Mouse (Mus musculus) embryo, embryonic 11 days (tissue): Measurements from ENCODE around the gene Mta2.
A peak's percentile ranks its signal among the peaks of the same experiment; 100 is the strongest.

Source experiments
- DNase-seq: peaks from one replicate; pipeline ENCODE4 v3.0.0-alpha.2; 2015

The Mta2 gene

DNA sequence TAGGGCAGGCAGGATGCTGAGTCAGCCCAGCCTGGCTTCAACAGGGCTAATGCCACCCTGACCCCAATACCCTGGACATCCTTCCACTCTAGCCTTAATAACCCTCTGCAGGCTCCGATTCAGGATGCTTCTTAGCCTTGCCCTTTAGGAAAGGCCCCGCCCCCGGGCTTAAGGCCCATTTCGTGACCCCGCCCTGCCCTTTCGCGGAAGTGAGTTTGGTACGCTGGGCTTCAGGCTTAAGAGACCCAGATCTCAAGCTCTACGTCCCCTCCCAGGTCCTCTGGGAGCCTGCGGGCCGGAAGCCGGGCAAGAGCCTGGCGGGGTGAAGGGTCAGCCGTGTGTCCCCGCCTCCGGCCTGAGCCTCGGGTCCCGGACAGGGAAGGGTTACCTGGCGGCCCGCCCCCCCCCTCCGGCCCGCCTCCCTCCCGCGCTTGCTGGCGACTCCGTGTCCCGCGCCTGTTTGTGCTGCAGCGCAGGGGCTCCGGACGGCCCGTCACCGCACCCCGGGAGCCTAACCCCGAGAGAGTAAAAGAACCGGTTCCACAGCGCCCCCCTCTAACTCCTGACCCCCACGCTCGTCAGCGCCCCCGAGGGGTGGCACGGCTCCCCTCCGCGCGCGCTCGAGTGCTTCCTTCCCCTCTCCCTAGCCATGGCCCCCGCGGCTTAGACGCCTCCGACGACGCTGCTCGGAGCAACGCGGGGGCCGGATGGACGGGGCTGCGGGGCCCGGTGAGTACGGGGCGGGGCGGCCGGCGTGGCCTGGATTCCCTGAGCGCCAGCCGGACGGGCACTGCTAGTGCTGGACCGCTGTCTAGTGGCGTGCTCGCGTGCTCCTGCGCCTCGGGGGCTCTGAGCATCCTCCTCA, 12.2 kb upstream of the Mta2 start, which contains the start of the genes Rom1 and Eml3:
Gene Rom1, minus strand, starts transcription at position 133 of the 865 bp plus-strand sequence.
Gene Eml3, plus strand, starts transcription at position 329 of the 865 bp plus-strand sequence.
- peak; percentile 91 for DNase-seq

DNA sequence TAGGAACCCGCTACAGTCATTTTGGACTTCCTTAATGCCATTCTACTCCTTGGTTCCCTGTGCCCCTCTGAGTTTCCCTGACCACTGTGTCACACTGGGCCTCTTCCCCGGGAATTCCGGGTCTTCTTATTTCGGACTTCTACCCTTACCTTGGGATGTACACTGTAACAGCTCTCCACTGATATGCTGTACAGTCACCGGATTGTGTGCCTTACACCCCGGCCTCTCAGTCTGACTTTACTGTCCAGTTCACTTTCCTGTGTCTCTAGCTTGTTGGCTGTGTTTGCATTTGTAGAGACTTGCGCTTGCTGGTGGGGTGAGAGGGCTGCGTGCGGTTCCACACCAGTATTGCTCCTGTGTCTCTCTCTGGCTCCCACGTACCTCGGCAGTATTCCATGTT, 11.6 kb upstream of the Mta2 start:
- DNase-seq: no peak

DNA sequence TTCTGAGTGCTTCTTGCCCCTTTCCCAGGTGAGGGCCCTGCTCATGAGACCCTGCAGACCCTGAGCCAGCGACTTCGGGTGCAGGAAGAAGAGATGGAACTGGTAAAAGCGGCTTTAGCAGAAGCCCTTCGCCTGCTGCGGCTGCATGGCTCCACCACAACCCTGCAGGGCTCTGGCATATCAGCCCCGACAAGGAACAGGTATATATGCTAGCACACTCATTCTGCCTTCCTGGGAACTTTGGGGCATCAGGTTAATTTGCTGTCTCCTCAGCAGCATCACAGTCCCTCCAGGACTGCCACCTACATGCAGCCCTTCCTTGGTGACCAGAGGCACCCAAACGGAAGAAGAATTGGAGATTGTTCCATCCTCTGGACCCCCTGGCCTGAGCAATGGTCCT, 10.9 kb upstream of the Mta2 start:
- DNase-seq: no peak

DNA sequence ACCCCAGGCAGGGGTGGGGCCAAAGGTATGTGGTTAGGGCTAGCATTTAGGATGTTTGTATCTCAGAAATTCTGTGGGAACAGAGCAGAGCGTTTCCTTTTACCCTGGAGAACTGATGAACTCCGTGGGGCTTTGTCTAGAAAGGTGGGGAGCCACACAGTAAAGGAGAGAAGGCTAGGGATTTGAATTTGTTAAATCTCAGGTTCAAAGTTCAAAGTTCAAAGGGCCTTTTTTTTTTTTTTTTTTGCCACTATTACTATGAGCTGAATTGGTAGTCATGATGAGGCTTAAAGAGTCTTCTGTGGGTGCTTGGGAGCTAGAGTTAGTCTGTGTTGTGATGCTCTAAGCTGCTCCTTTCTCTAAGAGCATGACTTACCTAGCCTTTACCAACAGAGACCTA, 4.9 kb upstream of the Mta2 start:
- DNase-seq: no peak

DNA sequence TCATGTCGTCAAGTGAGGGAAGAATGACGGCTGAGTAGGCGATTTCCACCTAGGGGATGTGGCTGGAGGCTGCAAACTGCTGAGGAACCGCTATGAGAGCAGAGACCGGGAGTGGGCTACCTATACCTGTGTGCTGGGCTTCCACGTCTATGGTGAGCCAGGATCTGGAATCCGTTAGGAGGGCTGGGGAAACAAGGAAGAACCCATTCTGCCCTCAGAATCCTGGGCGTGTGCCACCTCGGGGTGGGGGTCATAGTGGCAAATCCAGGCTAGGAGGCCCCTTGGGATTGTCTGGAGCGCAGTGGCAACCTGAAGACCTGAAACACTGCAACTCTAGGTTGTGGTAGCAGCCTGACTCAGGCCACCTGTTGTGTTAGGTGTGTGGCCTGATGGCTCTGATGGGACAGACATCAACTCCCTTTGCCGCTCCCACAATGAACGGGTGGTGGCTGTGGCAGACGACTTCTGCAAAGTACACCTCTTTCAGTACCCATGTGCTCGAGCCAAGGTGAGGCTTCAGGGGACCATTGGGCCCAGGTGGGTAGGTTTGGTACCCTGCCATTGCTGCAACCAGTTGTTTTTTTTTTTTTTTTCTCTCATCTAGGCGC, 1.0 kb upstream of the Mta2 start:
- DNase-seq: no peak

DNA sequence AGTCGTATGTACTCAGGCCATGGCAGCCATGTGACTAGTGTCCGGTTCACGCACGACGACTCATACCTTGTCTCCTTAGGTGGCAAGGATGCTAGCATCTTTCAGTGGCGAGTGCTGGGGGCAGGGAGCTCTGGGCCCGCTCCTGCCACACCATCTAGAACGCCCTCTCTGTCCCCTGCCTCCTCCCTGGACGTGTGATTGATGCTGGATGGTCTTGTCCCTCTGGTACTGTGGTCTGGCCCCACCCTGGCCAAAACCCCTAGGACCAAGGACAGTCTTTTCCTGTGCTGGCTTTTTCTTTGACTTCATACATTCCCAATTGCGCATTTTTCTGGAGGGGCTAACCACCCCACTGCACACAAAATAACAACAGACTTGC, 550 bp upstream of the Mta2 start:
- no peak for DNase-seq

DNA sequence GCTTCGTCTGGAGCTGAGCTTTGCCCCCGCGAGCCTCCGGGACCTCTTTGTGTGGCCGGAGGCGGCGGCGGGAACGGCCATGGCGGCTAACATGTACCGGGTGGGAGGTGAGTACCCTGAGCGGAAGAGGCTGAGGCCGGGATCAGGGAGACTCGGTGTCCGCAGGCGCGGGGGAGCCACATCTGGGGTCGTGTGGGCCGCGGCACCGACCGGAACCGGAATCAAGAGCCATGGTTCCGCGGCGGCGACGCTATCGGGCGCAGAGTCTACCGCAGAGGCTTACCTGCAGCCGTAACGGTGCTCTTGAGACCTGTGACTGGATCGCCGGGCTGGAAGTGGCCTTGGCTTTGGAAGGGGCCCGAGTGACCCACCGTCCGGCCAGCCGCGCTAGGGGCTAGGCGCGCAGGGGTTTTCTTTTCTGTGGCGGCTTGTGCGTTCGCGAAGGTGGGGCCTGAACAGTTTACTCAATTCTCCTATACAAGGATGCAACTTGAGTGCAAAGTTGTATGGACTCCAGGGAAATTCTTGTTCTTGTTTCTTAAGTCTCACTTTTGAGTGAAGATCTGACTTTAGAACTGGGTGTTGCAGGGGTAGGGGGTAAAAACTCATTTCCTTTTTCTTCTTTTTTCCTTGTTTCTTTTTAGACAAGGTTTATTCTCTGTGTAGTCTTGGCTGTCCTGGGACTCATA, 745 bp downstream of the Mta2 start:
- peak; percentile 65 for DNase-seq

DNA sequence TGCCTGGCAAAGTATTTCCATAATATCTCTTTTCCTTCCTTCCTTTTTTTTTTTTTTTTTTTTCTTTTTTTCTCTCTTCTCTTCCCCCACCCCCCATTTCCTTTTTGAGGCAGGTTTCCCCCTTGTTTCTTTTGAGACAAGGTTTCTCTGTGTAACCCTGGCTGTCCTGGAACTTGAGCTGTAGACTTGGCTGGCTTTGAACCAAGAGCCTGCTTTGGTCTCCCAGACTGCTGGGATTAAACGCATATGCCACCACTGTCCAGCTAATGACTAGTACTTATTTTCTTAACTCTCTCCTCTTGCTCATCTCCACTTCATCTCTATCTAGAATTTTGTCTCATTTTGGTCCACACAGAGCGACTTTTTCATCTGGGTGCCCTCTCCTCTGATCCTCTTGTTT, 1.4 kb downstream of the Mta2 start:
- no peak for DNase-seq

DNA sequence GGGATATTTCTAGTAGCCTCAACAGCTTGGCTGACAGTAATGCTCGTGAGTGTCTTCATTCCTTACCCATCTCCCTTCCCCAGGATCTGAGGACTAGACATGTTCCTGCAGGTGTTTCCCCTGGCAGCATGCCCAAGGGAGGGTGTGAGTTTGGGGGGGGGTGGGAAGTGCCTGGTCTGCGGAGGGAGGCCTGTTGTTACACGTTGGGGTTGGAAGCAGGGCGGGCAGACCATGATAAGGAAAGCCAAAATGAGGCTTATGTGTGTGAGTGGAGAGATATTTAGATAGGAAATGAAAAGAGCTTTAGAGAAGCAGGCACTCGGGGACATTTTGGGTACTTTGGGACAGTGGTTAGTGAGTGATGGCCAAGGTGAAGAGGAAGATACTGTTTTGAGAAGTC, 2.4 kb downstream of the Mta2 start:
- DNase-seq: no peak

DNA sequence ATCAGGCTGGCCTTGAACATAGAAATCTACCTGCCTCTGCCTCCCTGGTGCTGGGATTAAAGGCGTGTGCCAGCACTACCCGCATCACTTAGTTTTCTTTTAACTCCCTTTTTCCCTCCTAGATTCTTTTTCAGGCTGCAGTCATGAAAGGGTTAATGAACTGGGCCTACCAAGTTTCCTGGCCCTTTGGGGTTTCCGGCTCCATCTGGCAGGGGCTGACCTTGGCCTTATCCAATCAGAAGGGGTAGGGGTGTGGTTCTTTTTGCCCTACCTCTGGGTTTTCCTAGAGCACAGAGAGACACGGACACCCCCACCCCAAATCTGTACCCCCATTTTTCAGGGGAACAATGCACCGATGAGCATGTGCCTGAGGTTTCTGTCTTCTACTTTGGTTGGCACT, 3.1 kb downstream of the Mta2 start:
- peak; percentile 82 for DNase-seq

DNA sequence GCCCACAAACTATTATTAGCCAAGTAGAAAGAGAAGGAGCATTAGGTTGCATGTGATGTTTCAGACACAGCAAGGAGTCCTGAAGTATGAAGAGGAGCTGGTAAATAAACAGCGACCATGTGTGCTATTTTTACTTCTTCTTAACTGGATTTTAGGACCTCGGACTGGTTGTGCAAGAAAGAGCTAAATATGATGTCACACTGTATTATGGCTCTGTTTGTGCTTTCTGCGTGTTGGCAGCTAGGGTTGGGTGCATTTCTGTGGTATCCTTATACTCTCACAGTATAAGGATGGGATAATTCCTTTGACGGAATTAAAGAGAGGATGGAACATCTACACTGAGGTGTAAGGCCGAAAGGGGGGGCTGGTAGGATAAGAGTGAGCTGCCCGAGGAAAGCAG, 3.6 kb downstream of the Mta2 start:
- no peak for DNase-seq

DNA sequence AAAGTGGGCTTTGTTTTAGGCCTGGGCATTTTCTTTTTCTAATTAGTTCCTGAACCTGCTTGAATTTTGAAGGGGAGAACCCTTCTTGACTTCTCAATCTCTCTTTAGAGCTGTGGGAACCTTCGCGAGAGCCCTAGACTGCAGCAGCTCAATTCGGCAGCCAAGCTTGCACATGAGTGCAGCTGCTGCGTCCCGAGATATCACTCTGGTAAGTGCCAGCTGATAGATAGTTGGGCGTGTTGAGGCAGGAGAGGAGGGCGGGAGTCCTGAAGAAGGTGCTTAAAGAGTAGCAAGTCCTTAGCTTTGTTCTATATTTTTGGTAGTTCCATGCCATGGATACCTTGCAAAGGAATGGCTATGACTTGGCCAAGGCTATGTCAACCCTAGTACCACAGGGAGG, 5.3 kb downstream of the Mta2 start:
- DNase-seq: no peak

DNA sequence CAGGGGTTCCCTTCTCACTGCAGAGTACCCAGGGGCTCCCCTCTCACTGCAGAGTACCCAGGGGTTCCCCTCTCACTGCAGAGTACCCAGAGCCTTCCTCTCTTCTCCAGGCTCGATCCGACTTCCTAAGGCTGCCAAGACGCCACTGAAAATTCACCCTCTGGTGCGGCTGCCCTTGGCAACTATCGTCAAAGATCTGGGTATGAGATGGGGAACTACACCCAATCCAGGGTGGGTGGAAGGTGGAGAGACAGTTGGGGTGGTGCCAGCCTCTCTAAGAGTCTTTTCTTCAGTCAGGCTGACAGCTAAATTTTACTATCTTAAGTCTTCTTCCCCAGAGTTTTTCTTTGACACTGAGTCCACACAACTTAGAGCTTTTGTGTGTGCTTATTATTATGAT, 8.5 kb downstream of the Mta2 start:
- no peak for DNase-seq

DNA sequence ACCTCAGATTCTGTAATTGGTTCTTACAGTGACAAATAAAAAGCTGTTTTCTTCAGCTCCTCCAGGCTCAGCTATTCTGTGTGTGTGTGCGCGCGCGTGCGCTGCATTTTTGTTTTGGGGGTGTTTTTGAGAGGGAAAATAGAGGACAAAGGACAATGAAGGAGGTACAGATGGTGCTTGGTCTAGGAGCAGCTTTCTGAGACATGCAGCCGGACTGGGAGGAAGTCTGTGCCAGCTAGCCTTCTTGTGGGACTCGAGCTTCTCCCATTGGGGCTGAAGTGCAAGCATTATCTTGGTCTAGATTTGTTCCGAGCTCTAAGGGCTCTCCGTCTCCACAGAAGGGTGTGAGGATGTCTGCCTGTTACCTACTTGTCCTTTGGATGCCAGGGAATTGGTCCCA, 10.6 kb downstream of the Mta2 start:
- DNase-seq: no peak

DNA sequence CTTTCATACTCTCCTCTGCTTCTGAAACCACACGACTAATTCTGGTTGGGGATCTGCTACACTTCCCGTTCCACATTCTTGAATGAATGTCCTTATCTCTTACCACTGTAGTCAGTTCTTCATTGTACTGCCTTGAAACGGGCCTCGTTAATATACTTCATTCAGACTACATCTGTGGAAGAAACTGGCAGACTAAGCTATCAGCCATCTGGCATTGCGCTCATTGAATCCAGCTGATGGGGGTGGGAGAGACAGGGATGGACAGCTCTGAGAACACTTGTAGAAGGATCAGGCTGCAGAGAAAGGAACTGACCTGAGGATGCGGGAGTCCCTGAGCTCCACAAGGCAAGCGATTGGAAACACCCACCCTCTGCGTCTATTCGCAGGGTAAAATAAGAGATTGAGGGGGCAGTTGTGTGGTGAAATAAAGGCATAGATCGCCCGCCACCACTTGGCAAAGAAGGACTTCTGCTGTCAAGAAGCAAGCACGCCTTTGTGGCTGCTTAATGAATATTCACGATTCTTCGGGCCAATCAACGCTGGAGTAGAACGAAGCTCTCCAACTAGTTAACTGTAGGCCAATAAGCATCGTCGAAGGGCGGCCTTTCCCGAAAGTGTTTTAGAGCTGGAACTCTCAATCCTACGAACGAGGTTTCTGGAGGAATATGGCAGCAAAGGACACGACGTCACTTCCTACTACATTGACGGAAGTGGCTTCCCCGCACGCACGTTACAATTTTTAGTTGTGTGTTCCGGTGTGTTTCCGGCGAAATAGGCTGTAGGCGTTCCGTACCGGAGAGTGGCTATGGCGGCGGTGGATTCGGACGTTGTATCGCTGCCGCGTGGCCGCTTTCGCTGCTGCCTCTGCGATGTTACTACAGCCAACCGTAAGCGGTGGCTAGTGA, 11.7 kb downstream of the Mta2 start, which contains the start of gene Tut1:
Gene Tut1, plus strand, starts transcription at position 713 of the 905 bp plus-strand sequence.
- peak; percentile 97 for DNase-seq

DNA sequence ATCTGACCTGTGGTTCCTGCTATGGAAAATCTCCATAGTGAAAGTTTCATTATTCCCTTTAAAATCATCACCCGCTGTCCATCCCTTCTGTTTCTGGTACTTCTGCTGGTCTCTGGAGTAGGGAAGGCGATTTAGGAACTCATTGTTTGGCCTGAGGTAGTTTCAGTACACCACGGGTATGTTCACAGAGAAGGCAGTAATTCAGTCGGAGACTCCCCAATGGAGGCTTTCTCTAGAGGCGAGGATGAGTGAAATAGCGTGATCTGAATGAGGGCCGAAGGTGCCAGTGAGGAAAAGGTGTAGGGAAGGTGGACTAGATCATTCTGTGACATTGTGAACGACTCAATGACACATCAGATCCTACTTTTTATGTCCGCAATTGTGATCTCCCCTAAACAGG, 12.5 kb downstream of the Mta2 start:
- no peak for DNase-seq

DNA sequence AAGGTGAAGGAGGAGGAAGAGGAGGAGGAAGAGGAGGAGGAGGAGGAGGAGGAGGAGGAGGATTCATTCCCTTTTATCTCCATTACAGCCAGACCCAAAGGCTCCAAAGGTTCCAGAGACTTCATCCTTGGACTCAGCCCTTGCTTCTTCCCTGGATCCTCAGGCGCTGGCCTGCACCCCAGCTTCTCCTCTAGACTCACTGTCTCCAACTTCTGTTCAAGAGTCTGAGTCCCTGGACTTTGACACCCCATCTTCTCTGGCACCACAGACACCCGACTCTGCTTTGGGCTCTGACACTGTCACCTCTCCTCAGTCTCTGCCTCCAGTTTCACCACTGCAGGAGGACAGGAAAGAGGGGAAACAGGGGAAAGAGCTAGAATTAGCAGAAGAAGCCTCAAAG, 20.6 kb downstream of the Mta2 start:
- no peak for DNase-seq

DNA sequence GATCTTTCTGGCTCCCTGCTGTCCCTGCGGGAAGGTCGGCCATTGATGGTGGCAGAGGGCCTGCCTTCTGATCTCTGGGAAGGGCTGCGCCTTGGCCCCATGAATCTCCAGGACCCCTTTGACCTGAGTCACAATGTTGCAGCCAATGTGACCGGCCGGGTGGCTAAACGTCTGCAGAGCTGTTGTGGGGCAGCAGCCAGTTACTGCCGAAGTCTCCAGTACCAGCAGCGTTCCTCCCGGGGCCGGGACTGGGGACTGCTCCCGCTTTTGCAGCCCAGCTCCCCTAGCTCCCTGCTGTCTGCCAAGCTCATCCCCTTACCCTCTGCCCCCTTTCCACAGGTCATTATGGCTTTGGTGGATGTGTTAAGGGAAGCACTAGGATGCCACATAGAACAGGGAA, 23.4 kb downstream of the Mta2 start:
- no peak for DNase-seq

DNA sequence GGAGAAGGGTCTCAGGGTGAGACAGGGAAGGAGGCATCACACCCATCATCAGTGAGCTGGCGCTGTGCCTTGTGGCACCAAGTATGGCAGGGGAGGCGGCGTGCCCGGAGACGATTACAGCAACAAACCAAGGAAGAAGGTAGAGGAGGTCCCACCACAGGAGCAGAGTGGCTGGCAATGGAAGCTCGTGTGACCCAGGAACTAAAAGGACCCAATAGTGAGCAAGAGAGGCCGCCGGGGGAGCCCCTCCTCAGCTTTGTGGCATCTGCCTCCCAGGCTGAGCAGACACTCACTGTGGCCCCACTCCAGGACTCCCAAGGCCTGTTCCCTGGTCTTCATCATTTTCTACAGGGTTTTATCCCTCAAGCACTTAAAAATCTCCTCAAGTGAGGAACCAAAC, 24.1 kb downstream of the Mta2 start:
- no peak for DNase-seq

DNA sequence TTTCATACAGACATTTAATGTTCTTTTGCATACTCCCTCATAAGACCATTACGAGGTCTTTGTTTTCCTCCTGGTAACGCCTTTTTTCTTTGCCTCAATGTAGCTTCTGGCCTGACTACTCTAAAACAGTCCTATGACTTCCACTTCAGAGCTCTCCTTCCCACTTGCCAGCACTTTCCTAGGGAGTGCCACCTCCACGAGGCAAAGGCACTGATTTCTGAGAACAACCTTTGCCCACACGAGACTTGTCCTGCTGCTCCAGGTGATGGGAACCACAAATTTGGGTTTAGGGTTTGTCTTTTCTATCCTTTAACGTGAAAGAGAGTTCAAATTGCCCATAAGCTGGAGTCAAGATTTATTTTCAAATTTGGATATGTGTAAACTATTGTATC, 24.5 kb downstream of the Mta2 start:
- no peak for DNase-seq

DNA sequence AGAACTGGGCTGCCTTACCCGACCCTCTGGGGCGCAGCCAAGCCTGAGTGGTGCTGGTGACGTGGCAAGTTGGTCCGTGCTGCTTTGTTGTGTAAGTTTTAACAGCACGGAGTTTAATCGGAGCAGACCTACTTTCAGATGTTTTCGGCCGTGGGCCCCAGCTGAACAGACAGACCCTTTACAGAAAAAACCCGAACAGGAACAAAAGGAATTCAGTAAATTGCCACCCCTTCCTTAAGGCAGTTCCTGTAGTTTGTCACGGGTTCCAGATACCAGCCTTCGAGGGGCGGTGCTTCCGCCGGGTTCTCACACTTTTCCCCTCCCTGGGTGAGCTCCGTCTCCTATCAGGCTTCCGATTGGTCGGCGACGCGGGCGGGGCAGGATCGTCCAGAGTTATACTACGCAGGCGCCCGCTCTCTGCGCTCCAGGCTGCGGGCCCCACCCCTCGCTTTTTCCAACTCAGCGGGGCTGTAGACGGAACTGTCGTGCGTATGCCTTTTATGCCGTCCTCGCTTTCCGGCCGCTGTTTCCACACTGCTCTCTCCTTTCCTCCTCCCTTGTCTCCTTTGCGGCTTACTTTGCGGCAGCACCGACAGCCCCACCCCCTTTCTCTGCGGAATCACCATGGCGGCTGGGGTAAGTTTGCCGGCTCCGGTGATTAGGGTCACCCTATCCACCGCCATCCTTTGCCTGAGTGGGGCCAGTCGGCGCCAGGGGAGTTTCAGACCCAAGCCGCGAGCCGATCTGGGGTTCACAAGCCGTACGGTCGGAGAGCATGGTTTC, 25.1 kb downstream of the Mta2 start, which contains the start of gene Eef1g:
Gene Eef1g, plus strand, starts transcription at position 452 of the 783 bp plus-strand sequence.
- DNase-seq: peak; percentile 99

DNA sequence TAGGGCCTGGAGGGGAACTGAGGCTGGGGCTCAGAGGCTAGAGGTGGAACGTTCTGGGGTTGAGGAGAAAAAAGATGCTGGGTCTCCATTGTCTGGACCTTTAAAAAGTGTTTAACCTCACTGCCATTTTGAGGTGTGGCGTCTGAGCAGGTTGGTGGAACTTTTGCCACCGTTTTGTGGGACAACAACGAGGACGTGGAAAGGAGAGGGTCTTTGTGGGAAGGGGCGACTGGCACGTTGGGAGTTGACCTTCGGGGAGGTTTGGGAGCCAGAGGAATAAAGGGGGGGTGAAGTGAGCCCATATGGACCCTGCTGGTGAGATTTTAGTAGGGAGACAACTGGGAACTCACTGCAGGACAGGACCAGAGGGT, 25.7 kb downstream of the Mta2 start:
- no peak for DNase-seq
